Mouse (Mus musculus) gonadal fat pad, adult 2 months (tissue): ENCODE measurements around the gene Tmem191c. TPM values are rescaled to one million over a fixed set of nuclear protein-coding genes. Genes with fewer than 3 reads are reported as not detected.
A peak's percentile ranks its signal among the peaks of the same experiment; 100 is the strongest.
"Not testable (repeated sequence)": the region's sequence is repeated elsewhere in the genome, so short reads cannot be mapped to it uniquely, and the experiment has no call there.

Experiments used
- DNase-seq: peaks from one replicate; pipeline ENCODE4 v3.0.0-alpha.2; 2012; ENCODE audit warnings: low read depth
- polyA plus RNA-seq: library from polyadenylated mRNA; depleted of rRNA; stranded (reverse); fragments of >200 nt; gene quantifications from 2 replicates; pipeline ENCODE4 v1.2.3, GENCODE M21; 2012; rRNA removed

Tmem191c gene
- polyA plus RNA-seq = 15.6 and 23.2 TPM in 2 replicates

GRCm38 (mm10) chr16:17275721-17276120, at the start of gene Tmem191c:
TSS of gene Tmem191c (plus strand) at chr16:17276077.
- no peak for DNase-seq

GRCm38 (mm10) chr16:17226496-17226895, 49.4 kb upstream of the Tmem191c start:
- no peak for DNase-seq

- DNase-seq = not testable (repeated sequence)
These were observed 44.4 kb upstream of the Tmem191c start for GRCm38 (mm10) chr16:17231523-17231922.

GRCm38 (mm10) chr16:17232794-17233701, 42.8 kb upstream of the Tmem191c start, which contains the start of gene Hic2:
TSS of gene Hic2 (plus strand) at chr16:17233572.
- DNase-seq = no peak

- DNase-seq = no peak
These were observed 42.0 kb upstream of the Tmem191c start for GRCm38 (mm10) chr16:17233702-17234498.

GRCm38 (mm10) chr16:17234499-17234895, 41.4 kb upstream of the Tmem191c start:
- no peak for DNase-seq

GRCm38 (mm10) chr16:17234916-17235665, 40.8 kb upstream of the Tmem191c start:
- peak; percentile 87 for DNase-seq

- no peak for DNase-seq
These were observed 38.2 kb upstream of the Tmem191c start for GRCm38 (mm10) chr16:17237634-17238033.

- no peak for DNase-seq
These were observed 36.5 kb upstream of the Tmem191c start for GRCm38 (mm10) chr16:17239409-17239808.

- DNase-seq = no peak
These were observed 32.1 kb upstream of the Tmem191c start for GRCm38 (mm10) chr16:17243731-17244130.

- no peak for DNase-seq
These were observed 30.9 kb upstream of the Tmem191c start for GRCm38 (mm10) chr16:17244996-17245395.

- no peak for DNase-seq
These were observed 28.1 kb upstream of the Tmem191c start for GRCm38 (mm10) chr16:17247727-17248126.

- DNase-seq = no peak
These were observed 26.7 kb upstream of the Tmem191c start for GRCm38 (mm10) chr16:17249135-17249534.

GRCm38 (mm10) chr16:17251539-17251938, 24.3 kb upstream of the Tmem191c start:
- no peak for DNase-seq

- DNase-seq = no peak
These were observed 23.7 kb upstream of the Tmem191c start for GRCm38 (mm10) chr16:17252086-17252726.

GRCm38 (mm10) chr16:17252841-17253240, 23.0 kb upstream of the Tmem191c start:
- DNase-seq = no peak

GRCm38 (mm10) chr16:17254005-17254597, 21.8 kb upstream of the Tmem191c start:
- no peak for DNase-seq

GRCm38 (mm10) chr16:17255270-17255669, 20.6 kb upstream of the Tmem191c start:
- DNase-seq = no peak

- no peak for DNase-seq
These were observed 18.5 kb upstream of the Tmem191c start for GRCm38 (mm10) chr16:17257359-17257821.

- no peak for DNase-seq
These were observed 17.0 kb upstream of the Tmem191c start for GRCm38 (mm10) chr16:17258917-17259316.

- DNase-seq = no peak
These were observed 14.5 kb upstream of the Tmem191c start for GRCm38 (mm10) chr16:17261341-17261740.
